Mouse (Mus musculus) midbrain, embryonic 16.5 days (tissue): ENCODE data around the gene Gabpb2. TPM values are rescaled to one million over a fixed set of nuclear protein-coding genes. Genes with fewer than 3 reads are reported as not detected.
"Not testable (repeated sequence)": the region's sequence is repeated elsewhere in the genome, so short reads cannot be mapped to it uniquely, and the experiment has no call there.

Experiments used
- ATAC-seq: fragments of 200-750 bp; cut with Nextera tagmentation; 2 replicates; pipeline ENCODE4 v1.8.0; 2017; ENCODE audit warnings: moderate TSS enrichment
- H3K27ac ChIP-seq: fragments of 300-500 bp; sonication (generic); 2 replicates; pipeline ENCODE4 v1.5.1; 2014; ENCODE audit warnings: mild to moderate bottlenecking, low read length, mixed read lengths
- H3K27me3 ChIP-seq: fragments of 300-500 bp; sonication (generic); 2 replicates; pipeline ENCODE4 v1.6.1; 2014; ENCODE audit warnings: low read depth, low read length, mixed read lengths; ENCODE audit not compliant: control insufficient read depth, insufficient read depth
- H3K36me3 ChIP-seq: fragments of 300-500 bp; sonication (generic); 2 replicates; pipeline ENCODE4 v1.6.1; 2014; ENCODE audit warnings: mild to moderate bottlenecking, low read length, moderate library complexity, mixed read lengths; ENCODE audit not compliant: control insufficient read depth, insufficient read depth
- H3K4me1 ChIP-seq: fragments of 300-500 bp; sonication (generic); 2 replicates; pipeline ENCODE4 v1.6.1; 2014; ENCODE audit warnings: mild to moderate bottlenecking, low read length, mixed read lengths; ENCODE audit not compliant: control insufficient read depth, insufficient read depth
- H3K4me2 ChIP-seq: fragments of 300-500 bp; sonication (generic); 2 replicates; pipeline ENCODE4 v1.6.1; 2014; ENCODE audit warnings: mild to moderate bottlenecking, low read length, mixed read lengths
- H3K4me3 ChIP-seq: fragments of 300-500 bp; sonication (generic); 2 replicates; pipeline ENCODE4 v1.5.1; 2014; ENCODE audit warnings: low read depth, mild to moderate bottlenecking, low read length, moderate library complexity, mixed read lengths
- H3K9ac ChIP-seq: fragments of 300-500 bp; sonication (generic); 2 replicates; pipeline ENCODE4 v1.6.1; 2014; ENCODE audit warnings: low read depth, low read length, mixed read lengths
- H3K9me3 ChIP-seq: fragments of 300-500 bp; sonication (generic); replicated peaks from 2 replicates; pipeline ENCODE4 v1.6.1; 2014; ENCODE audit warnings: mild to moderate bottlenecking, low read length, mixed read lengths; ENCODE audit not compliant: control insufficient read depth, poor library complexity, severe bottlenecking
- WGBS: fragments of 180-500 bp; shearing (Covaris S2); extraction: QIAGEN DNeasy Blood & Tissue Kit; methylation state at CpG from one replicate; pipeline ENCODE4 v1.1.7; 2014; 5-methylcytosine and 5-hydroxymethylcytosine counted together
- polyA plus RNA-seq: library from polyadenylated mRNA; unstranded; fragments of >200 nt; fragmentation: Nextera tagmentation; extraction: Ambion mirVana; gene quantifications from 2 replicates; pipeline ENCODE4 v1.2.1, GENCODE M21; 2015

Gene Gabpb2
- polyA plus RNA-seq, 1 experiment from 2014 or later, result 2.4 TPM

- H3K4me3 ChIP-seq, result peak within 1 kb of the TSS; percentile 84
- H3K4me1 ChIP-seq, result peaks cover 42% of the 10 kb centered on the region
Measured at GRCm38 (mm10) chr3:95228148-95228893, 10.6 kb upstream of the Gabpb2 start, which contains the start of gene Cdc42se1. TSS of gene Cdc42se1 (plus strand) at chr3:95228732.

GRCm38 (mm10) chr3:95227214-95227613 lies 9.5 kb upstream of the Gabpb2 start:
- 7% methylated on average over 1 of the region's 1 CpGs for WGBS
- peak overlapping the region; percentile 84 for H3K4me3 ChIP-seq
- no peak for ATAC-seq
- no peaks in the 10 kb centered on the region for H3K9me3 ChIP-seq
- H3K27ac ChIP-seq, result peak overlapping the region; percentile 98
- peak overlapping the region; percentile 90 for H3K9ac ChIP-seq
- H3K4me1 ChIP-seq, result peaks cover 42% of the 10 kb centered on the region
- peak overlapping the region; percentile 89 for H3K4me2 ChIP-seq
- peaks cover 12% of the 10 kb centered on the region for H3K36me3 ChIP-seq
- H3K27me3 ChIP-seq, result no peaks in the 10 kb centered on the region

More at GRCm38 (mm10) chr3:95228148-95228893, 10.6 kb upstream of the Gabpb2 start, which contains the start of gene Cdc42se1:
- peak; percentile 93 for ATAC-seq
- Histone ChIP-seq H3K9ac (peak within 1 kb of the TSS; percentile 90), H3K36me3 (peaks cover 22% of the 10 kb centered on the region), H3K4me2 (peak within 1 kb of the TSS; percentile 89), H3K27me3 (no peaks in the 10 kb centered on the region), H3K9me3 (no peaks in the 10 kb centered on the region), H3K27ac (peak within 1 kb of the TSS; percentile 98)
- WGBS, result 0% methylated on average over 51 of the region's 64 CpGs

- H3K4me2 ChIP-seq, result peak overlapping the region; percentile 41
- peaks cover 16% of the 10 kb centered on the region for H3K36me3 ChIP-seq
- no peaks in the 10 kb centered on the region for H3K27me3 ChIP-seq
- 22% methylated on average over 6 of the region's 6 CpGs for WGBS
- no peak for ATAC-seq
- H3K9me3 ChIP-seq, result no peaks in the 10 kb centered on the region
- no peak overlapping the region for H3K27ac ChIP-seq
- H3K4me1 ChIP-seq, result peaks cover 22% of the 10 kb centered on the region
- no peak overlapping the region; the same call in 1 of the 2 replicates for H3K9ac ChIP-seq
- H3K4me3 ChIP-seq, result 0 out of 2 replicates have a peak overlapping the region, but pooled peaks have one; percentile 3
Measured at GRCm38 (mm10) chr3:95224295-95224694, 6.6 kb upstream of the Gabpb2 start.

GRCm38 (mm10) chr3:95223041-95223440 lies 5.3 kb upstream of the Gabpb2 start:
- H3K9ac ChIP-seq, result no peak overlapping the region
- WGBS, result 91% methylated on average over 2 of the region's 2 CpGs
- ATAC-seq, result no peak
- peaks cover 24% of the 10 kb centered on the region for H3K4me1 ChIP-seq
- no peak overlapping the region for H3K4me2 ChIP-seq
- H3K27ac ChIP-seq, result no peak overlapping the region
- H3K9me3 ChIP-seq, result no peaks in the 10 kb centered on the region
- peaks cover 19% of the 10 kb centered on the region for H3K36me3 ChIP-seq
- no peak overlapping the region for H3K4me3 ChIP-seq
- H3K27me3 ChIP-seq, result no peaks in the 10 kb centered on the region

GRCm38 (mm10) chr3:95218466-95219137 lies 886 bp upstream of the Gabpb2 start:
- Histone ChIP-seq H3K4me3 (no peak overlapping the region; the same call in 1 of the 2 replicates), H3K9ac (no peak overlapping the region)

DNA sequence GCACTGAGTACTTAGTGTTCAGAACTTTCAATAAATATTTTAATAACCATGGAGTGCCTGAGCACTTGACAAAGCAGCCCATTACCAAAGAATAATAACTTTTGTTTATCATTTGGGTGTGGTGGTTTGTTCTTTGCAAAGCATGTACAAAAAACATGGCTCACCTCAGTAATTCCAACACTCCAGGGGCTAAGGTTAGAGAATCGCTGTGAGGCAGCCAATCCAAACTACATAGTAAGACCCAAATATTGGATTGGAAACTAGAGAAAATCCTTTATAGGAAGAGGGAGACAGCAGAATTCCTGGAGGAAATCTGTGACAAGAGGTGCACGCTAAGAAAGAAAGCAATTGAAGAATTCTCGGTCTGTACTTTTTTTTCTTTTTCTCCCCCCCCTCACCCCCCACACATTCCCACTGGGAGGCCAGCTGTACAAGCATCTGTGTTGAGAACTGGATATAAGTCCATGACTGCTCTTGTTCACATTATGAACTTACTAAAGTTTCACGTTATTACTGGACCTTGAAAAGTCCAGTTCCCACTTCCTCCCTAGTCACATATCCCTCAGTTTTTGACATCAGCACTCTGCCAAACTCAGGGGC lies 961 bp downstream of the Gabpb2 start:
- Histone ChIP-seq H3K4me2 (peak overlapping the region; percentile 69), H3K36me3 (peaks cover 17% of the 10 kb centered on the region), H3K4me1 (peaks cover 13% of the 10 kb centered on the region), H3K27me3 (no peaks in the 10 kb centered on the region), H3K9me3 (no peaks in the 10 kb centered on the region), H3K9ac (peak overlapping the region; percentile 89), H3K27ac (peak overlapping the region; percentile 94; the same call in 1 of the 2 replicates), H3K4me3 (peak overlapping the region; percentile 79)
- 15% methylated on average over 4 of the region's 4 CpGs for WGBS
- no peak for ATAC-seq

More at GRCm38 (mm10) chr3:95218466-95219137, 886 bp upstream of the Gabpb2 start:
- no peaks in the 10 kb centered on the region for H3K27me3 ChIP-seq
- H3K4me2 ChIP-seq, result peak overlapping the region; percentile 69
- peak overlapping the region; percentile 94 for H3K27ac ChIP-seq
- 81% methylated on average over 6 of the region's 6 CpGs for WGBS
- no peaks in the 10 kb centered on the region for H3K9me3 ChIP-seq
- peaks cover 13% of the 10 kb centered on the region for H3K4me1 ChIP-seq
- ATAC-seq, result no peak
- peaks cover 17% of the 10 kb centered on the region for H3K36me3 ChIP-seq

GRCm38 (mm10) chr3:95213609-95213975 lies 4.1 kb downstream of the Gabpb2 start:
- no peak for ATAC-seq
- Histone ChIP-seq H3K27me3 (no peaks in the 10 kb centered on the region), H3K4me2 (no peak overlapping the region), H3K4me1 (peaks cover 13% of the 10 kb centered on the region), H3K36me3 (peaks cover 5% of the 10 kb centered on the region; the same call in 1 of the 2 replicates), H3K9ac (no peak overlapping the region), H3K9me3 (no peaks in the 10 kb centered on the region), H3K4me3 (no peak overlapping the region), H3K27ac (no peak overlapping the region)
- WGBS, result 97% methylated on average over 1 of the region's 1 CpGs

GRCm38 (mm10) chr3:95212889-95213608 lies 4.7 kb downstream of the Gabpb2 start:
- H3K36me3 ChIP-seq, H3K4me2 ChIP-seq, H3K9me3 ChIP-seq, H3K27me3 ChIP-seq, H3K4me3 ChIP-seq, ATAC-seq, H3K27ac ChIP-seq, H3K9ac ChIP-seq: not testable (repeated sequence)
- 94% methylated on average over 7 of the region's 10 CpGs for WGBS
- H3K4me1 ChIP-seq, result peaks cover 11% of the 10 kb centered on the region
